Mouse (Mus musculus): Measurements from ENCODE around the gene Gm20425. TPM values are rescaled to one million over a fixed set of nuclear protein-coding genes. Genes with fewer than 3 reads are reported as not detected.

Gene Gm20425
- total RNA-seq (2012; rRNA removed), result not detected in 2 replicates
- total RNA-seq (2014; rRNA removed), result not detected in 2 replicates
- polyA plus RNA-seq (2012; ENCODE audit: insufficient read length, low read depth), result not detected in 2 replicates

DNA sequence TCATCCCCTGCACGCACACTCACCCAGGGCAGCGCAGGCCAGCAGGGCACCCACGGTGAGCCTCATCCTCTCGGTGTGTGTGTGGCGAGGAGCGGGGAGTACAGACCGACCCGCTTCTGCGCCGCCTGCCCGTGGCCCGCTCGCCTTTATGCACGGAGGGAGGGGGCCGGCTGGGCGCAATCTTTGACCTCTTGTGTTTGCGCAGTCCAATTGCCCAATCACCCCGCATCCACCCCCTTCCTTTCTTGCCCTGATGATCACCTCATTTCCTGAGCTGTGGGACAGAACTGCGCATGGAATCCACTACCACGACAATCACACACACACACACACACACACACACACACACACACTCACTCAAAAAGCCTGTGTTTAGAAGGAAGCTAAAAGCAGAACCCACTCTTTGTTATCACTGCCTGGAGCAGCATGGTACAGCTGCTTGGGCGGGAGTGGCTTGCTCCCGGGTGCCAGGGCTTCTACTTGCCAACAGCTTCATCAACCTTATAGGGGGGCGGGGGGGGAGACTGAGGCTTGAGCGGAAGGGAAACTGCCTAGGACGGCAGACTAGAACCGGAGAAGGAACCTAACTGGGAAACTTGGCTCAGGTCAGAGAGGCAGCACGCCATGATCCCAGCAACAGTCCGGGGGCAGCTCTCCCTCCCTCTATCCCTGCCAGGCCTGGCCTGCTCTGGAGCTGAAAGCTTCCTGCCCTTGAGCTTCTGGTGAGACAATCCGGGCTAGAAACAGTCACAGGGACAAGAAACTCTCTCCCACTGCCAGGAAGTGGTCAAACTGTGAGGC is at the start of gene Gm20425, which contains the start of gene Trf:
Gm20425 (minus strand) TSS at position 157 of the 801 bp plus-strand sequence.
Trf (minus strand) TSS at position 294 of the 801 bp plus-strand sequence.
- Histone ChIP-seq H3K4me3 (replicated peaks in 1 of 3; ENCODE audit: low read depth in 2 of 3, low read length in 2 of 3, poor library complexity in 1 of 3) (no peak within 1 kb of the TSS), H3K27ac (ENCODE audit: insufficient read depth, low read depth) (no peak within 1 kb of the TSS), H3K27me3 (replicated peaks) (peaks cover 31% of the 10 kb centered on the region), H3K36me3 (replicated peaks in 1 of 2; ENCODE audit: control insufficient read depth in 1 of 2, insufficient read depth in 1 of 2, low read length in 1 of 2) (no peaks in the 10 kb centered on the region), H3K9ac (ENCODE audit: insufficient read depth, low read depth) (no peak within 1 kb of the TSS), H3K79me2 (replicated peaks; ENCODE audit: control insufficient read depth, extremely low read depth, insufficient read depth, poor library complexity, severe bottlenecking) (no peaks in the 10 kb centered on the region), H3K4me2 (ENCODE audit: insufficient read depth, low read depth, poor library complexity, severe bottlenecking) (no peak within 1 kb of the TSS), H3K4me1 (ENCODE audit: control insufficient read depth in 1 of 2, insufficient read depth in 2 of 2) (no peaks in the 10 kb centered on the region; a peak in 1 of 4 replicates), H3K9me3 (replicated peaks; ENCODE audit: low read length) (no peaks in the 10 kb centered on the region)
- dilution Hi-C loops (cut with MboI; ENCODE audit: extremely low pct_ligation_motif_present, extremely low pct_unique_long_range_greater_than_20kb, low sequenced_read_pairs), result no loop called here
- in situ Hi-C loops (cut with MboI; ENCODE audit: low pct_ligation_motif_present, low pct_unique_long_range_greater_than_20kb, low sequenced_read_pairs), result no loop called here
- no peak for TF ChIP-seq MYC (IDR thresholded peaks at IDR 0.05; ENCODE audit: low read depth, low read length)
- no peak for TF ChIP-seq RCOR1 (conservative IDR thresholded peaks at IDR 0.05; ENCODE audit: low read depth, low read length)
- no peak for TF ChIP-seq USF2 (conservative IDR thresholded peaks at IDR 0.05; ENCODE audit: low read depth, low read length)
- TF ChIP-seq MAFK (IDR thresholded peaks at IDR 0.05; ENCODE audit: insufficient replicate concordance, low read length), result no peak
- TF ChIP-seq MEF2A (IDR thresholded peaks at IDR 0.05; ENCODE audit: borderline replicate concordance, low read depth, low read length), result no peak
- no peak for TF ChIP-seq UBTF (IDR thresholded peaks at IDR 0.05; ENCODE audit: low read depth, low read length)
- TF ChIP-seq NELFE (IDR thresholded peaks at IDR 0.05; ENCODE audit: low read depth, low read length), result no peak
- no peak for TF ChIP-seq ZKSCAN1 (IDR thresholded peaks at IDR 0.05; ENCODE audit: borderline replicate concordance, low read depth, low read length)
- no peak for TF ChIP-seq TCF12 (IDR thresholded peaks at IDR 0.05; ENCODE audit: low read depth, low read length)
- TF ChIP-seq PAX5 (IDR thresholded peaks at IDR 0.05; ENCODE audit: low read length), result no peak
- DNase-seq (ENCODE audit: extremely low read depth), result no peak

DNA sequence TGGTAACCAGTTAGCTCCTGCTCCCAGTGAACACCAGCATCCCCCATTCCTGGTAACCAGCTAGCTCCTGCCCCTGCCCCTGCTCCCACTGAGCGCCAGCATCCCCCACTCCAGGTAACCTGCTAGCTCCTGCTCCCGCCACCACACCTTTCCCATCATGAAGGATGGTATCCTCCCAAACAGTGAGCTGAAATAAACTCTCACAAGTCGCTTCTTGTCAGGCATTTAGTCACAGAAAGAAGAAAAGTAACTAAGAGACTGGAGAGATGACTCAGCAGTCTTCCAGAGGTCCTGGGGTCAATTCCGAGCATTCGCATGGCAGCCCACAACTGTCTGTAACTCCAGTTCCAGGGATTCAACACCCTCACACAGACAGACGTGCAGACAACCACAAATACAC is 46.8 kb upstream of the Gm20425 start:
- in situ Hi-C loops (cut with MboI; ENCODE audit: low pct_ligation_motif_present, low pct_unique_long_range_greater_than_20kb, low sequenced_read_pairs), result no loop called here
- no peak overlapping the region for H3K9ac ChIP-seq (ENCODE audit: insufficient read depth, low read depth)

More for the DNA sequence above, 46.8 kb upstream of the Gm20425 start:
- no peaks in the 10 kb centered on the region for H3K4me1 ChIP-seq (ENCODE audit: control insufficient read depth in 1 of 2, insufficient read depth in 2 of 2)
- H3K27ac ChIP-seq (ENCODE audit: insufficient read depth, low read depth), result no peak overlapping the region
- H3K36me3 ChIP-seq (replicated peaks in 1 of 2; ENCODE audit: control insufficient read depth in 1 of 2, insufficient read depth in 1 of 2, low read length in 1 of 2), result no peaks in the 10 kb centered on the region
- no peak overlapping the region for H3K4me2 ChIP-seq (ENCODE audit: insufficient read depth, low read depth, poor library complexity, severe bottlenecking)
- no peak overlapping the region for H3K4me3 ChIP-seq (replicated peaks in 1 of 3; ENCODE audit: low read depth in 2 of 3, low read length in 2 of 3, poor library complexity in 1 of 3)
- no peaks in the 10 kb centered on the region for H3K79me2 ChIP-seq (replicated peaks; ENCODE audit: control insufficient read depth, extremely low read depth, insufficient read depth, poor library complexity, severe bottlenecking)
- TF ChIP-seq USF1 (IDR thresholded peaks at IDR 0.05; ENCODE audit: low read depth, low read length) (no peak), MAZ (IDR thresholded peaks at IDR 0.05; ENCODE audit: low read depth, low read length) (no peak), BHLHE40 (IDR thresholded peaks at IDR 0.05; ENCODE audit: low read depth, low read length) (no peak), ZKSCAN1 (IDR thresholded peaks at IDR 0.05; ENCODE audit: borderline replicate concordance, low read depth, low read length) (no peak), CHD1 (IDR thresholded peaks at IDR 0.05; ENCODE audit: low read depth, low read length) (no peak), HCFC1 (IDR thresholded peaks at IDR 0.05; ENCODE audit: low read depth, low read length) (no peak), SIN3A (IDR thresholded peaks at IDR 0.05; ENCODE audit: low read length) (no peak), MAX (IDR thresholded peaks at IDR 0.05; ENCODE audit: low read length) (no peak), NRF1 (IDR thresholded peaks at IDR 0.05; ENCODE audit: low read depth, low read length) (no peak), EP300 (IDR thresholded peaks at IDR 0.05; ENCODE audit: low read length) (no peak), USF2 (conservative IDR thresholded peaks at IDR 0.05; ENCODE audit: low read depth, low read length) (no peak)
- no peaks in the 10 kb centered on the region for H3K27me3 ChIP-seq (replicated peaks)
- H3K9me3 ChIP-seq (replicated peaks; ENCODE audit: low read length), result no peaks in the 10 kb centered on the region
- DNase-seq (ENCODE audit: extremely low read depth), result no peak
- dilution Hi-C loops (cut with MboI; ENCODE audit: extremely low pct_ligation_motif_present, extremely low pct_unique_long_range_greater_than_20kb, low sequenced_read_pairs), result no loop called here
